Mouse (Mus musculus) MEL (cell line): ENCODE results near the gene Mycn. TPM values are rescaled to one million over a fixed set of nuclear protein-coding genes. Genes with fewer than 3 reads are reported as not detected.

Source experiments
- DNase-seq: peaks from one replicate; pipeline ENCODE4 v3.0.0; 2011; ENCODE audit warnings: low read depth, low spot score
- H3K27ac ChIP-seq: 2 replicates; pipeline ENCODE4 v1.5.1; 2012; ENCODE audit warnings: low read depth, mild to moderate bottlenecking, control low read depth, low read length, moderate library complexity; ENCODE audit not compliant: control insufficient read depth
- H3K27me3 ChIP-seq, 2 experiments: fragments of 150-350 bp in 1 of 2; sonication (generic) in 1 of 2; 2 replicates each; pipeline ENCODE4 v1.6.1; 2012; ENCODE audit warnings: low read length in 2 of 2, mild to moderate bottlenecking in 2 of 2, improper control_type of control experiment in 1 of 2, moderate library complexity in 1 of 2; ENCODE audit not compliant: insufficient read depth in 2 of 2, control insufficient read depth in 1 of 2
- H3K36me3 ChIP-seq, 2 experiments: 2 replicates each; pipeline ENCODE4 v1.6.1; 2012 to 2014; ENCODE audit warnings: low read length in 2 of 2, improper control_type of control experiment in 1 of 2, inconsistent platforms in 1 of 2, mild to moderate bottlenecking in 1 of 2; ENCODE audit not compliant: insufficient read depth in 2 of 2, control insufficient read depth in 1 of 2
- H3K4me1 ChIP-seq, 2 experiments: fragments of 150-350 bp in 1 of 2; sonication (generic) in 1 of 2; 2 replicates each; pipeline ENCODE4 v1.6.1; 2012; ENCODE audit warnings: low read length in 2 of 2, improper control_type of control experiment in 1 of 2, mild to moderate bottlenecking in 1 of 2; ENCODE audit not compliant: insufficient read depth in 2 of 2, control insufficient read depth in 1 of 2
- H3K4me3 ChIP-seq, 2 experiments: fragments of 150-350 bp in 1 of 2; sonication (generic) in 1 of 2; 2 replicates each; pipeline ENCODE4 v1.5.1; 2012; ENCODE audit warnings: low read depth in 2 of 2, low read length in 2 of 2, mild to moderate bottlenecking in 2 of 2, moderate library complexity in 2 of 2, control low read depth in 1 of 2, improper control_type of control experiment in 1 of 2; ENCODE audit not compliant: control insufficient read depth in 1 of 2, insufficient read depth in 1 of 2
- H3K79me2 ChIP-seq: 2 replicates; pipeline ENCODE4 v1.6.1; 2012; ENCODE audit warnings: mild to moderate bottlenecking, low read length, moderate library complexity; ENCODE audit not compliant: control insufficient read depth, poor library complexity, insufficient read depth
- H3K9ac ChIP-seq: 2 replicates; pipeline ENCODE4 v1.6.1; 2012; ENCODE audit warnings: low read depth, mild to moderate bottlenecking, control low read depth, low read length, moderate library complexity; ENCODE audit not compliant: control insufficient read depth, poor library complexity, severe bottlenecking
- H3K9me3 ChIP-seq: fragments of 150-350 bp; sonication (generic); replicated peaks from 2 replicates; pipeline ENCODE4 v1.6.1; 2012; ENCODE audit warnings: mild to moderate bottlenecking, low read length, improper control_type of control experiment, moderate library complexity; ENCODE audit not compliant: insufficient read depth
- CHD1 ChIP-seq: IDR thresholded peaks from 2 replicates; pipeline ENCODE4 v1.6.1; 2012; ENCODE audit warnings: low read depth, mild to moderate bottlenecking, inconsistent platforms, low read length, improper control_type of control experiment
- CHD2 ChIP-seq: IDR thresholded peaks from 2 replicates; pipeline ENCODE4 v1.6.1; 2011; ENCODE audit warnings: low read length, improper control_type of control experiment
- CTCF ChIP-seq, 3 experiments: IDR thresholded peaks in 2 of 3; conservative IDR thresholded peaks in 1 of 3; 2 replicates each; pipeline ENCODE4 v1.5.1; 2011 to 2012; ENCODE audit warnings: low read length in 3 of 3, low read depth in 2 of 3, mild to moderate bottlenecking in 2 of 3, improper control_type of control experiment in 1 of 3, inconsistent platforms in 1 of 3, mixed read lengths in 1 of 3, moderate library complexity in 1 of 3; ENCODE audit not compliant: control insufficient read depth in 1 of 3, insufficient read depth in 1 of 3, poor library complexity in 1 of 3, severe bottlenecking in 1 of 3
- E2F4 ChIP-seq: IDR thresholded peaks from 2 replicates; pipeline ENCODE4 v1.6.1; 2011; ENCODE audit warnings: low read depth, low read length, improper control_type of control experiment, borderline replicate concordance
- ELF1 ChIP-seq: IDR thresholded peaks from 2 replicates; pipeline ENCODE4 v1.6.1; 2014; ENCODE audit warnings: low read depth, mild to moderate bottlenecking, inconsistent platforms, low read length, improper control_type of control experiment, moderate library complexity
- EP300 ChIP-seq, 2 experiments: IDR thresholded peaks; 2 replicates each; pipeline ENCODE4 v1.6.1; 2011; ENCODE audit warnings: improper control_type of control experiment in 2 of 2, low read length in 2 of 2, low read depth in 1 of 2, mild to moderate bottlenecking in 1 of 2
- ETS1 ChIP-seq: IDR thresholded peaks from 2 replicates; pipeline ENCODE4 v1.6.1; 2012; ENCODE audit warnings: low read depth, mild to moderate bottlenecking, inconsistent platforms, low read length, improper control_type of control experiment, moderate library complexity
- GABPA ChIP-seq: IDR thresholded peaks from 2 replicates; pipeline ENCODE4 v1.6.1; 2012; ENCODE audit warnings: low read depth, mild to moderate bottlenecking, inconsistent platforms, low read length, improper control_type of control experiment, moderate library complexity
- HCFC1 ChIP-seq: IDR thresholded peaks from 2 replicates; pipeline ENCODE4 v1.6.1; 2012; ENCODE audit warnings: low read depth, mild to moderate bottlenecking, inconsistent platforms, low read length, improper control_type of control experiment, moderate library complexity
- JUND ChIP-seq: IDR thresholded peaks from 2 replicates; pipeline ENCODE4 v1.6.1; 2011; ENCODE audit warnings: low read depth, mild to moderate bottlenecking, improper control_type of control experiment, low read length
- MAFK ChIP-seq: IDR thresholded peaks from 2 replicates; pipeline ENCODE4 v1.6.1; 2011; ENCODE audit warnings: low read depth, mild to moderate bottlenecking, low read length, improper control_type of control experiment, borderline replicate concordance
- MEF2A ChIP-seq: IDR thresholded peaks from 2 replicates; pipeline ENCODE4 v1.6.1; 2014; ENCODE audit warnings: low read depth, mild to moderate bottlenecking, inconsistent platforms, low read length, improper control_type of control experiment; ENCODE audit not compliant: poor library complexity, insufficient replicate concordance, severe bottlenecking; ENCODE audit errors: extremely low read depth
- MXI1 ChIP-seq: IDR thresholded peaks from 2 replicates; pipeline ENCODE4 v1.6.1; 2011; ENCODE audit warnings: mild to moderate bottlenecking, low read depth, low read length, improper control_type of control experiment
- MYB ChIP-seq: IDR thresholded peaks from 2 replicates; pipeline ENCODE4 v1.6.1; 2011; ENCODE audit warnings: mild to moderate bottlenecking, low read depth, low read length, improper control_type of control experiment
- POLR2A ChIP-seq, 2 experiments: IDR thresholded peaks; 2 replicates each; pipeline ENCODE4 v1.6.1; 2011 to 2012; ENCODE audit warnings: low read length in 2 of 2, mild to moderate bottlenecking in 2 of 2, control low read depth in 1 of 2, improper control_type of control experiment in 1 of 2, low read depth in 1 of 2, moderate library complexity in 1 of 2; ENCODE audit not compliant: control insufficient read depth in 1 of 2, insufficient read depth in 1 of 2, poor library complexity in 1 of 2
- POLR2AphosphoS2 ChIP-seq: IDR thresholded peaks from 2 replicates; pipeline ENCODE4 v1.6.1; 2011; ENCODE audit warnings: low read length, improper control_type of control experiment
- RAD21 ChIP-seq: IDR thresholded peaks from 2 replicates; pipeline ENCODE4 v1.6.1; 2011; ENCODE audit warnings: mild to moderate bottlenecking, low read depth, low read length, improper control_type of control experiment
- RCOR1 ChIP-seq: IDR thresholded peaks from 2 replicates; pipeline ENCODE4 v1.6.1; 2012; ENCODE audit warnings: low read depth, mild to moderate bottlenecking, inconsistent platforms, low read length, improper control_type of control experiment
- SIN3A ChIP-seq: IDR thresholded peaks from 2 replicates; pipeline ENCODE4 v1.6.1; 2012; ENCODE audit warnings: low read length, improper control_type of control experiment, inconsistent platforms
- SMC3 ChIP-seq: IDR thresholded peaks from 2 replicates; pipeline ENCODE4 v1.6.1; 2011; ENCODE audit warnings: low read depth, low read length, improper control_type of control experiment
- TCF12 ChIP-seq: IDR thresholded peaks from 2 replicates; pipeline ENCODE4 v1.6.1; 2014; ENCODE audit warnings: low read depth, mild to moderate bottlenecking, inconsistent platforms, low read length, improper control_type of control experiment, moderate library complexity
- UBTF ChIP-seq: IDR thresholded peaks from 2 replicates; pipeline ENCODE4 v1.6.1; 2012; ENCODE audit warnings: low read depth, mild to moderate bottlenecking, inconsistent platforms, low read length, improper control_type of control experiment, moderate library complexity, borderline replicate concordance; ENCODE audit not compliant: insufficient read depth
- USF1 ChIP-seq: IDR thresholded peaks from 2 replicates; pipeline ENCODE4 v1.6.1; 2014; ENCODE audit warnings: low read depth, mild to moderate bottlenecking, inconsistent platforms, low read length, improper control_type of control experiment, moderate library complexity
- USF2 ChIP-seq, 2 experiments: IDR thresholded peaks; 2 replicates each; pipeline ENCODE4 v1.6.1; 2011 to 2012; ENCODE audit warnings: improper control_type of control experiment in 2 of 2, low read length in 2 of 2, borderline replicate concordance in 1 of 2, inconsistent platforms in 1 of 2, low read depth in 1 of 2, mild to moderate bottlenecking in 1 of 2; ENCODE audit not compliant: insufficient read depth in 1 of 2
- ZKSCAN1 ChIP-seq: IDR thresholded peaks from 2 replicates; pipeline ENCODE4 v1.6.1; 2012; ENCODE audit warnings: low read depth, mild to moderate bottlenecking, inconsistent platforms, low read length, improper control_type of control experiment, moderate library complexity
- ZNF384 ChIP-seq: IDR thresholded peaks from 2 replicates; pipeline ENCODE4 v1.6.1; 2012; ENCODE audit warnings: low read depth, mild to moderate bottlenecking, inconsistent platforms, low read length, improper control_type of control experiment
- polyA plus RNA-seq, 2 experiments: library from polyadenylated mRNA; stranded (reverse) in 1 of 2; unstranded in 1 of 2; fragments of >175 nt in 1 of 2; fragments of >200 nt in 1 of 2; gene quantifications; 2 replicates each; pipeline versions ENCODE4 v1.2.1 to v1.2.4; 2012; ENCODE audit warnings: low replicate concordance in 2 of 2, low read depth in 1 of 2; ENCODE audit not compliant: insufficient read length in 2 of 2, insufficient read depth in 1 of 2, missing spikeins in 1 of 2
- total RNA-seq: library from RNA; depleted of rRNA; stranded (reverse); fragments of 300-350 nt; gene quantifications from 2 replicates; pipeline ENCODE4 v1.2.3, GENCODE M21; 2012

Mycn gene
- total and polyA plus RNA-seq, 3 experiments, result not detected

DNA sequence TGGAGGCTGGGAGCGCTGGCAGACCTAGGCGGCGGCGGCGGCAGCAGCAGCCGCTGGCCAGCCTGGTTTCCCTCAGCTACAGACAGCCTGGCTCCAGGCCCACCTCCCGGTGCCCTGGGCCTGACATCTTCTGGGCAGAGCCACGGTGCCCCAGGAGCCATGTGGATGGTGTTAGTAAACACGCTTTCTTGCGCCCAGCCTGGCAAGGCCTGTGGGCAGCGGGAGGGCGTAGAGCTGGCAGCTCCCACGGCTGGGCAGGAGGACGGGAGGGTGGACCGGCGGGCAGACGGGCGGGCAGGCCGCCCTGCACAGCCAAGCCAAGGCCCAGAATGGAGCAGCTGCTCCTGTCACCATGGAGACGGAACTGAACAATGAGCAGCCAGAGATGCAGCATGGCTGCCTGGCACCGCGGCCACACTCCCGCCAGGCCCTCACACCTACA lies 37.2 kb downstream of the Mycn start:
- TF ChIP-seq USF1 (no peak), HCFC1 (no peak), MYB (no peak), ZKSCAN1 (no peak), ELF1 (no peak), RCOR1 (no peak), GABPA (no peak), SIN3A (no peak), UBTF (no peak), POLR2AphosphoS2 (no peak), CHD2 (no peak), SMC3 (no peak), MEF2A (no peak), ETS1 (no peak), MAFK (no peak), RAD21 (no peak), TCF12 (no peak), ZNF384 (no peak)
- TF ChIP-seq, all 39 proteins: peak for 0
- Histone ChIP-seq H3K9ac (no peak overlapping the region), H3K4me1 (no peaks in the 10 kb centered on the region), H3K4me3 (no peak overlapping the region), H3K9me3 (no peaks in the 10 kb centered on the region), H3K79me2 (no peaks in the 10 kb centered on the region), H3K27ac (no peak overlapping the region), H3K27me3 (no peaks in the 10 kb centered on the region; a peak in 1 of 4 replicates), H3K36me3 (no peaks in the 10 kb centered on the region)
- no peak for DNase-seq

DNA sequence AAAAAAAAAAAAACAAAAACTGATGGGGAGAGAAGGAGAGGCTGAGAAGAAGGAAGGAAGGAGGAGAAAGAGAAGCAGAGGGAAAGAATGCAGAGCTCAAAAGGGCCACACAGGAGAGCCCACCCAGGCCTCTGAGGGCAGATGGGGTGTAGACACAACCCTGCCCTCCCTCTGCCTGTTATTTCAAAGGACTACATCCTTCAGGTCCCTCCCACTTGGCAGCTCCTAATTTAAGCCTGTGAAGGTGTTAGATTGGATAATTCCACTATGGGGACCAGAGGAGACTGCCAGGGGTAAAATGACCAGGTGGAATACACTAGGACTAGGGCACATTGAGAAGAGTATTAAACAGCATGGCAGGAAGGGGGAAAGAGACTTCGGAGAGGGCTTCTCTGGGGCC lies 37.6 kb downstream of the Mycn start:
- Histone ChIP-seq H3K9me3 (no peaks in the 10 kb centered on the region), H3K4me1 (no peaks in the 10 kb centered on the region), H3K36me3 (no peaks in the 10 kb centered on the region), H3K27ac (no peak overlapping the region), H3K79me2 (no peaks in the 10 kb centered on the region), H3K9ac (no peak overlapping the region), H3K27me3 (no peaks in the 10 kb centered on the region; a peak in 1 of 4 replicates), H3K4me3 (no peak overlapping the region)
- TF ChIP-seq USF2 (IDR thresholded peaks at IDR 0.05; ENCODE audit: borderline replicate concordance in 1 of 2, insufficient read depth in 1 of 2, low read depth in 1 of 2, low read length in 2 of 2), result no peak
- no peak for TF ChIP-seq MAFK
- no peak for TF ChIP-seq ZKSCAN1
- no peak for TF ChIP-seq ZNF384
- TF ChIP-seq MXI1, result no peak
- TF ChIP-seq CHD1, result no peak
- TF ChIP-seq JUND, result no peak
- no peak for TF ChIP-seq CTCF (IDR thresholded peaks at IDR 0.05 in 2 of 3, conservative IDR thresholded peaks at IDR 0.05 in 1 of 3; ENCODE audit: control insufficient read depth in 1 of 3, insufficient read depth in 1 of 3, low read depth in 2 of 3, low read length in 3 of 3, poor library complexity in 1 of 3, severe bottlenecking in 1 of 3)
- no peak for TF ChIP-seq E2F4
- no peak for TF ChIP-seq POLR2A (IDR thresholded peaks at IDR 0.05; ENCODE audit: control insufficient read depth in 1 of 2, insufficient read depth in 1 of 2, low read depth in 1 of 2, low read length in 2 of 2, poor library complexity in 1 of 2)
- no peak for TF ChIP-seq EP300 (IDR thresholded peaks at IDR 0.05; ENCODE audit: low read depth in 1 of 2, low read length in 2 of 2)
- no peak for TF ChIP-seq MYB
- no peak for TF ChIP-seq UBTF
- no peak for TF ChIP-seq ELF1
- no peak for DNase-seq
